Mouse (Mus musculus) right cerebral cortex, postnatal 14 days (tissue): ENCODE data around the gene Nfe2l2.
A peak's percentile ranks its signal among the peaks of the same experiment; 100 is the strongest.
"Not testable (repeated sequence)": the region's sequence is repeated elsewhere in the genome, so short reads cannot be mapped to it uniquely, and the experiment has no call there.

ENCODE experiments used
- DNase-seq: peaks from one replicate; pipeline ENCODE4 v3.0.0; 2022

Nfe2l2 gene

GRCm38 (mm10) chr2:75642312-75642711 lies 62.1 kb downstream of the Nfe2l2 start:
- not testable (repeated sequence) for DNase-seq

GRCm38 (mm10) chr2:75639535-75639934 lies 64.9 kb downstream of the Nfe2l2 start:
- not testable (repeated sequence) for DNase-seq

- DNase-seq, result not testable (repeated sequence)
These were observed 66.6 kb downstream of the Nfe2l2 start for GRCm38 (mm10) chr2:75637822-75638221.

- no peak for DNase-seq
These were observed 67.1 kb downstream of the Nfe2l2 start for GRCm38 (mm10) chr2:75637361-75637760.

GRCm38 (mm10) chr2:75637055-75637304 lies 67.5 kb downstream of the Nfe2l2 start:
- DNase-seq, result not testable (repeated sequence)

- peak; percentile 11 for DNase-seq
These were observed 68.0 kb downstream of the Nfe2l2 start for GRCm38 (mm10) chr2:75636261-75637054.

- DNase-seq, result not testable (repeated sequence)
These were observed 70.0 kb downstream of the Nfe2l2 start for GRCm38 (mm10) chr2:75634431-75634830.

GRCm38 (mm10) chr2:75633784-75634183 lies 70.7 kb downstream of the Nfe2l2 start:
- DNase-seq, result no peak

- DNase-seq, result no peak
These were observed 71.1 kb downstream of the Nfe2l2 start for GRCm38 (mm10) chr2:75633381-75633780.

- no peak for DNase-seq
These were observed 71.7 kb downstream of the Nfe2l2 start for GRCm38 (mm10) chr2:75632721-75633181.

- DNase-seq, result no peak
These were observed 72.4 kb downstream of the Nfe2l2 start for GRCm38 (mm10) chr2:75632043-75632442.

GRCm38 (mm10) chr2:75631421-75631820 lies 73.0 kb downstream of the Nfe2l2 start:
- no peak for DNase-seq

- no peak for DNase-seq
These were observed 76.0 kb downstream of the Nfe2l2 start for GRCm38 (mm10) chr2:75628487-75628886.

GRCm38 (mm10) chr2:75626597-75627440 lies 77.6 kb downstream of the Nfe2l2 start:
- DNase-seq, result no peak
